Mouse (Mus musculus): ENCODE measurements at regions not wholly inside any gene's neighbourhood (a gene's known extent, or its start where the extent isn't known, plus 50 kb on each side); places are given as distances from the start of the nearest gene placed in this dataset.

DNA sequence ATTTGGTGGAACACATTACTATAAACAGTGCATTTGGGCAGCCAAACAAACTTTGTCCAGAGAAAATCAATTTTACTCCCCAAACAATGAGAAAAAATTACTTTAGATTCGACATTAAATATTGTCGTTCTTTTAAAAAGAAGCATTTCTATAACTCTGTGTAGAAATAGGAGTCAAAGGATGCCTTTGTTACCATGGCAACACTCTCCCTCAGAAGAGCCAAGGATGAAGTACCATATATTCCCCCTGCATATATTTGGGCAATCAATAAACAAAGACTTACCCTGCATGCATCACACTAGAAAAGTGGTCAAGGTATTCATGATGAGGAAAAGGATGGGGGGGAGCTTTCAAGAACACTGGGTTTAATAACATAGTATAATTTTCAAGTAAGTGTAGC, 70.9 kb upstream of the Tenm2 start:
- TF ChIP-seq CTCF (IDR thresholded peaks at IDR 0.05; ENCODE audit: borderline replicate concordance, extremely low read depth, insufficient read depth, insufficient read length), result no peak
- TF ChIP-seq POLR2A (IDR thresholded peaks at IDR 0.05; ENCODE audit: borderline replicate concordance, extremely low read depth, insufficient read depth, insufficient read length, poor library complexity, severe bottlenecking), result no peak

All from brain, embryonic 14.5 days (tissue).